Mouse (Mus musculus) olfactory bulb, adult 2 months (tissue): ENCODE data around the gene Pip5kl1.

ENCODE experiments used
- CTCF ChIP-seq: fragments of 200-500 bp; IDR thresholded peaks from 2 replicates; pipeline ENCODE4 v1.5.1; 2012; ENCODE audit warnings: low read depth, mild to moderate bottlenecking, low read length, moderate library complexity; ENCODE audit not compliant: insufficient read depth
- POLR2A ChIP-seq: fragments of 200-500 bp; IDR thresholded peaks from 2 replicates; pipeline ENCODE4 v1.6.1; 2012; ENCODE audit warnings: mild to moderate bottlenecking, low read depth, low read length, moderate library complexity; ENCODE audit not compliant: insufficient read depth

DNA sequence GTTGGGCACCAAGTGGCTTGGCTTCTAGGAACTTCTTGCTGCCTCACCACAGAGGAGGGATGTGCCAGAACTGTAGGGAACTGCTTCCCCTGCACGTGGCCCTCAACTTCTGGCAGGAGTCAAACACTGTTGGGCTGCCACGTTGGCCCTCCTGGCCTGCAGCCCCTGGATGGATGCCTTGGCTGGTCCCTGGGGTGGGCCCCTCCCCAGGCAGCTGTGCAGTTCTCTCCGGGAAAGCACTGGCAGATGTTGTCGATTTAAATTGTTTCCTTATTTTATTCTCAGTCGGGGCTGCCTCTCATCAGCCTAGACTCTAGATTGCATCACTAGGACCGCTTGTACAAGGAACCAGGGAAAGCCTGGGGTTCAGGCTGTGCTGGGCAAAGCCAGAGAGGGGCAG lies 24.8 kb upstream of the Pip5kl1 start:
- no peak for TF ChIP-seq POLR2A
- TF ChIP-seq CTCF, result no peak
